Mouse (Mus musculus) right cerebral cortex, postnatal 10 days (tissue): ENCODE data around the gene Cadm2.

Experiments used
- DNase-seq, 2 experiments: peaks; one replicate each; pipeline ENCODE4 v3.0.0; 2021; ENCODE audit warnings: low spot score in 2 of 2

The Cadm2 gene

DNA sequence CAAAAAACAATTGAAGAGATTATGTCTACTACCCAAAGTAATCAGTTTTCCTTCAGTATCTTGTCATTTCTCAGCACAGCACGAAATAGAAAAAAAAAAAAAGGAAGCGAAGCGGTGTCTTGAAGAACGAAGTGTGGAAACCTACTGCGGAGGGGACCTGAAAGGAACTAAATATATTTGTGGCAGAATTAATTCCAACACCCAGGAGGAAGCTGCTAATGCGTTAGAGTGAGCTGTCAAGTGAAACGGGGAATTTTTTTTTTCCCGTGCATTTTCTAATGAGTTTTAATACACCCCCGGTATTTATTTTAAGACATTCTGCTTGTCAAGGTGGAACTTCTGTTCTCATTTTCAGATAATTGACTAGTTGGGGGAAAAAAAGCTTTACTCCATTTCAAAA is 111.6 kb downstream of the Cadm2 start:
- DNase-seq, result no peak

- no peak for DNase-seq
These were observed 138.2 kb downstream of the Cadm2 start for GRCm38 (mm10) chr16:67482542-67482941.

- DNase-seq, result no peak
These were observed 153.7 kb downstream of the Cadm2 start for GRCm38 (mm10) chr16:67467041-67467440.

DNA sequence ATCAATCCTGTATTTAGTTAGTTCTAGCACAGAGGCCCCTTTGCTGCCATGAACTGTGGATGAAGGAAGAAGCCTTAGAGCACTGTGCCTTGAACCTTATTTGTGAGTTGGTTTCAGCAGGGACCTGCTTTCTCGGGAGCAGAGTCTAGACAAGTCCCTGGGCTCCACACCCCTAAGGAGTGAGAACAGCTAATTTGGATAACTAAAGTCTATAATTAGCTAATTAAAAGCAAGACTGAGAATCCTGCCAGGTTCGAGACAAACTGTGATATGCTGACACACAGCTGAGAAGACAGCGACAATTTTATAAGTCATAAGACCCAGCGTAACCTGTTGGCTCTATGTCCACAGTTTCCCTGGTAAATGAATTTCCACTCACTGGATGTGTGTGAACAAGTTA is 184.4 kb downstream of the Cadm2 start:
- no peak for DNase-seq

- DNase-seq, result no peak
These were observed 195.3 kb downstream of the Cadm2 start for GRCm38 (mm10) chr16:67425371-67425770.

- no peak for DNase-seq
These were observed 209.8 kb downstream of the Cadm2 start for GRCm38 (mm10) chr16:67410926-67411325.

- no peak for DNase-seq
These were observed 210.2 kb downstream of the Cadm2 start for GRCm38 (mm10) chr16:67410482-67410881.

DNA sequence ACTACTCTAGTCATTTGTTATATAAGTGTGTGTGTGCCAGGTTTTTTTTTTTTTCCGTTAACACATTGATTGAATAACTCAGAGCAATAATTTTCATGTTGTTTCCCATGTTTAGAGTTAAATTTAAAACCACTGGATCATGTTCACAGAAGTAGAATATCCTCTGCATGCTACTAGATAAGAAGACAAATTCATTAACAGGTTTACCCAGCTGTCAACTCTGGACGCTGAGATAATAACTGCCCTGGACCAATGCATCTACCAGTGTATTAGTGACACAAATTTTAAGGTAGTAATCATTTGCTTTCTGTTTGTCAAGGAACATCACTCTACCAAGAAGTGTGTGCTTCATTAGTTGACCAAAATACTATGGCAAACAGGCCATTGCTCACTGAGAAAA is 253.0 kb downstream of the Cadm2 start:
- DNase-seq, result no peak

DNA sequence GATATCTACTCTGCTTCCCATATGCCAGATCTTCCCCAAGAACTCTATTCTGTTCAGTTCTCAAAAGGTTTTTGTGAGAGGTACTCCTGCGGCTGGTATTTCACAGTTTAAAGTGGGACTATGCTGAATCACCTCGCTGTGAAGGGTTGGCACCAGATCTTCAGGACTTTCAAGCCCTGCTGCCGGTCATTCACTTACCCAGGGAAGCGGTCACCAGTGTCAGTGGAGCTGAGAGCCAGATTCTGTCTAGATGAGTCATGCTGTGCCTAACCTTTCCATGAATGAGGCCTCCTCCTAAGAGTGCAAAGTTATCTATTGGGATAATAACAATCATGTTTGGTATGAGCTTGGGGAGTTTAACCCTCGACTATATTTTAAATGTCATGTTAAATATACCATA is 272.7 kb downstream of the Cadm2 start:
- DNase-seq, result no peak

- no peak for DNase-seq
These were observed 273.1 kb downstream of the Cadm2 start for GRCm38 (mm10) chr16:67347561-67347960.

DNA sequence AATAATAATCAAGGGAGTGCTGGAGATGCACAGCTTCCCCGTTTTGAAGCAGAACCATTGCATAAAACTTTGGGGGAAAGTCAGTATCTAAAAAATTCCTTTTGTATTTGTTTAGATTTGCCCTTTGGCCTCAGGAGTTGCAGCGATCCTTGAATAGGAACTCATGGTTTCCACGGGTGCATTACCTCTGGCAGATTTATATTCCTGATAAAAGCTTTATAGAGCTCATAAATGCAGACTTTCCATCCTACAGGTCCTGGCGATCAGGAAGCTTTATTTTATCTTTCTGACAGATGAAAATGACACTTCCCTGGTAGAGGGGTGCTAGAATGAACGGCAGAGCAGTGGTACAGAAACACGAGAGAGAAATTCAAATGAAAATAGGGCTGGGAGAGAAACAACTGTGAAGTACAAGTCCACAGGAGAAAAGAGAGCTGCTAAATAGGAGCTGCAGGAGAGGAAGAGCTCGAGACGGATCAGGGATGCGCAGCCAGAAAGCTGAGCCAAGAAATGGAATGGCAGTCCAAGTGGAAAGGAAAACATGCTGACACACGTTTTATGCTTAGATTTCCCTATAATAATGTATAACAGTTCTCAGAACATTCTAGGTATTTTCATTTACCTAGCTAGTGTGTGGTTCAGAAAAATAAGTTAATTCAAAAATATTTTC is 274.0 kb downstream of the Cadm2 start:
- no peak for DNase-seq

DNA sequence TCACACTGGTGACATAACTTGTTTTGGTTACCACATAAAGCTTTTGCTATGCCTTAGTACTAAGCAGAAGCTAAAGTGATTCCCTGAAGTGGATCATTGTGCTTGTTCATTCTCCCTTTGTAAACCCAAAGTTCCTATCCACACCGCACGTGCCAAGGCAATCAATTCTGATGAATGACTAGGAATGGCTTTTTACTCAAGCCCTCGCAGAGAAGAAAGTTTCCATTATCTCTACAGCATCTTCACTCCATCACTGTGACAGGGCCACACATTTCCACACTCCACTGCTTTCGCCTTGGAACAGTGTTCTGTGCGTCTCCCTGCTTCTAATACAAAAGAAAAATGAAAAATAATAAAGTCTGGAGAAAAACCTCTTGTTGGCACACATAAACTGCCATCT is 276.5 kb downstream of the Cadm2 start:
- DNase-seq, result no peak

DNA sequence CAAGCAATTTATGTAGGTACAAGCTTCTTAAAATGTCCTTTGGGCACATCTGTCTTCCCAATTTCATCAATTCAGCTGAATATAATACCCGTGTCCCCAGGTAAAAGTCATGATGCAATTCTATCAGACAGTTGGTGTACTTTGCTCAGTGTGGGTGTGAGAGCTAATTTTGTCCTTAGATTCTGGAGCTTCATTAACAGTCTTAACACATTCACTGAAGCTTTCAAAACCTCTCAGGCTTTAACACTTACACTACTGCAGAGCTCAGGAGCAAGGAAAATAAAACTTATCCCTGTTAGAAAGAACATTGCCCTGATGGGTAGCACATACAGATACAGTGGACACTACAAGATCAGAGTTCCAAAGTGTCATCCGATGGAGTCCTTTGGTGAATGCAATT is 309.7 kb downstream of the Cadm2 start:
- DNase-seq, result peak in 1 of 2 experiments; percentile 31

DNA sequence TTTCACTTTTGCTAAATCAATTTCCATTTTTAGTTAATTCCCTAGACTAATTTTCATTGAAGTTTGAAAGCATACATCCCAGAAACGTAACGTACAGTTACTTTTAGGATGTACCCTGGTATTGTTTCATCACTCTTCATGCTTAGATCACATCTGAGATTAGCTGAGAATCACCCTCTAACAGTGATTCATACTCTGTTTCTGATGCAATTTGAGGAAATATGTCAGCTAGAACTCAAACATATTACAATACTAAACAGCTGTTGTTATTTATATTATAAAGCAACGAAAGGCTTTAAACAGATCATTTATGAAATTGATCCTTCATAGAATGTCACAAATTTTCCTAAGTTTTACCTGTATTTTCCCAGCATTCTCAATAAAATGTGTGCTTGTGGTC is 336.0 kb downstream of the Cadm2 start:
- DNase-seq, result no peak

DNA sequence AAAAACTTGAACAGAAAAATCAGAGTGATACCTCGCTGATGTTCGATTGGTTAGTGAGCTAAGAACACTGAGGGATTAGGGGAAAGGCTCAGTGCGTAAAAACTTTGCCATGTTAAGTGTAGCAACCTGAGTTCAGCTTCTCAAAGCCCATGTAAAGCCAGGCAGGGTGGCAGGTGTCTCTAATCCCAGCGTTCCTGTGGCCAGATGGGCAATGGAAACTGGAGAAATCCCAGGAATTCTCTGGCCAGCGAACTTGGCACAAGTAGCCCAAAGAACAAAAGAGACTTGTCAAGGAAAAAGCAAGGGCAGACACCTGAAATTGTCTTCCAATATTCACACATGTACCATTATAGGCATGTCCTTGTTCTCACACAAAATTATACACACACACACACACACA is 377.1 kb downstream of the Cadm2 start:
- no peak for DNase-seq

GRCm38 (mm10) chr16:67234862-67235261 is 385.8 kb downstream of the Cadm2 start:
- DNase-seq, result no peak

DNA sequence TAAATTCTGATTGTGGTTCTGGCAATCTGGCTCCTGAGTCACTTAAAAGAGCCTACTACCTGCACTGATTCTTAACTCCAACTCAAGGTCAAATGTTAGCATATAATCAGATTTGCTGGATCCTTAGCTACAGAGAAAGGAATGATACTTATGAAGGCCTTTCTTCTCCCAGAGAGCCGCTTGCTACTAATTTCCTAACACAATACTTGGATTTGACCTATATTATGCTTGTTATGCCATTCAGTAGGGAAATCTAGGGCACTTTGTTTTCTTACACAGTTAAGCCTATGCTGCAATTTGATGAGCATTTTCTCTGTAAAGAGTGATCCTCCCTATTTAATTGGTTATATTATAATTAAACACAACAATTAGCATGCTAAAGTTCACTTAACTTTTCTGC is 394.0 kb downstream of the Cadm2 start:
- DNase-seq, result no peak

DNA sequence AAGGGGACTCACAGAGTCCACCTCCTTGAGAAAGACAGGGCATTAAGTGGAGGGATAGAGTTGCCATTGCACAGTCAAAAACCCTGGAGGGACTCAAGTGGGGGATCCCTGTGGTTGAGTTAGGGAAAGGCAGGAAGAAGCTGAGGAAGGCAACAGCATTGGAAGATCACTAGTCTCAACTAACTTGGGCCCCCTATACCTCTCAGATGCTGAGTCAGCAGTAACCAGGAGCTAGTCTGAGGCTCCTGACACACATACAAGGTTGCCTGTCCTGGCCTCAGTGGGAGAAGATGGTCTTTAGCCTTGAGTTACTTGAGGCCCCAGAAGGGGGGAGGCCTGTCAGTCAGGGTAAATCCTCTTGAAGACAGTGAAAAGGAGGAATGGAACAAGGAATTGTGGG is 417.4 kb downstream of the Cadm2 start:
- DNase-seq, result no peak

GRCm38 (mm10) chr16:67192852-67193415 is 427.8 kb downstream of the Cadm2 start:
- DNase-seq, result no peak

DNA sequence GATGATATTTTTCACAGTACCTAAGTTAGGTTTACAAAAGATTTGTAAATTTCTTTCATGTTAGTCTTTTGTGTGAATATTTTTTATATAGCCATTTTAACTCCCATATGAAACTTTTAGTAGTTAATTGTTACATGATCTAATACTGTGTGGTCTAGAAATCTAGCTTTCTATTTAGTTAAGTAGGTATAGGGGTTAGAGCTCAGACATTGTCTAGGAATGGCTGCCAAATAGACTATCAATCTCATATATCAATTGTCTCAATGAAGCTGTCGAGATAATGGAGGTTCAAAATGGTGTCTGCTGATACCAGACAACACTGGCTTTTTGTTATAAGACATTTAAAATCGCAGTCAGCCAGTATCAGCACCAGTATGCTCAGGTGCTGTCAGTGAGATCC is 428.3 kb downstream of the Cadm2 start:
- DNase-seq, result no peak

GRCm38 (mm10) chr16:67186322-67186721 is 434.4 kb downstream of the Cadm2 start:
- no peak for DNase-seq

DNA sequence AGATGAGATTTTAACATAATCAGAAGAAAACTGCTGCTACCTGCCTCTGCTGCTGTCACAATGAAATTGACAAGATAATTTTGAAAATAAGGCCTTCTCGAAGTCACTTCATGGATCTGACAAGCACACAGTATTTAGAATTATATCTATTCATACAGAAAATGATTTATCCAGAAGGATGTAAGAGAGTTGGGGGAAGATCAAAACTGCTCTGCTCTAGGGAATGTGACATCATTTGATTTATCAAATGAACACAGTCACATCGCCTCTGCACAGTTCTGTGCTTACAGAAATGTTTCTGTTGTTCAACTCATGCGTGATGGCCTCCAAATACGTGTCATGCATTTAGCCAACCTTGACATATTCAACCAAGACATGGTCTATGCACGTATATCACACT is 437.8 kb downstream of the Cadm2 start:
- no peak for DNase-seq

GRCm38 (mm10) chr16:67175386-67175785 is 445.3 kb downstream of the Cadm2 start:
- DNase-seq, result no peak

GRCm38 (mm10) chr16:67162211-67162790 is 458.4 kb downstream of the Cadm2 start:
- no peak for DNase-seq
